Mouse (Mus musculus) embryonic facial prominence, embryonic 14.5 days (tissue): ENCODE measurements at regions not wholly inside any gene's neighbourhood (a gene's known extent, or its start where the extent isn't known, plus 50 kb on each side); places are given as distances from the start of the nearest gene placed in this dataset.

Experiments
- ATAC-seq: fragments of 200-750 bp; cut with Nextera tagmentation; 2 replicates; pipeline ENCODE4 v1.8.0; 2017; ENCODE audit warnings: low read depth, moderate number of reproducible peaks, moderate TSS enrichment
- DNase-seq: peaks from one replicate; pipeline ENCODE4 v3.0.0-alpha.2; 2015; ENCODE audit warnings: low spot score
- H3K27ac ChIP-seq: fragments of 300-500 bp; sonication (generic); replicated peaks from 2 replicates; pipeline ENCODE4 v1.5.1; 2014; ENCODE audit warnings: low read depth, mild to moderate bottlenecking, low read length, moderate library complexity
- H3K27me3 ChIP-seq: fragments of 300-500 bp; sonication (generic); replicated peaks from 2 replicates; pipeline ENCODE4 v1.6.1; 2014; ENCODE audit warnings: low read length; ENCODE audit not compliant: control insufficient read depth, insufficient read depth
- H3K36me3 ChIP-seq: fragments of 300-500 bp; sonication (generic); 2 replicates; pipeline ENCODE4 v1.6.1; 2014; ENCODE audit warnings: low read length, mixed read lengths; ENCODE audit not compliant: control insufficient read depth, insufficient read depth
- H3K4me1 ChIP-seq: fragments of 300-500 bp; sonication (generic); 2 replicates; pipeline ENCODE4 v1.6.1; 2014; ENCODE audit warnings: antibody characterized with exemption, low read length; ENCODE audit not compliant: control insufficient read depth, insufficient read depth
- H3K4me2 ChIP-seq: fragments of 300-500 bp; sonication (generic); 2 replicates; pipeline ENCODE4 v1.6.1; 2014; ENCODE audit warnings: low read depth, mild to moderate bottlenecking, low read length, moderate library complexity, mixed read lengths
- H3K4me3 ChIP-seq: fragments of 300-500 bp; sonication (generic); 2 replicates; pipeline ENCODE4 v1.5.1; 2014; ENCODE audit warnings: low read depth, mild to moderate bottlenecking, low read length
- H3K9ac ChIP-seq: fragments of 300-500 bp; sonication (generic); 2 replicates; pipeline ENCODE4 v1.6.1; 2014; ENCODE audit warnings: low read depth, mild to moderate bottlenecking, low read length, moderate library complexity, mixed read lengths
- H3K9me3 ChIP-seq: fragments of 300-500 bp; sonication (generic); 2 replicates; pipeline ENCODE4 v1.6.1; 2016; ENCODE audit warnings: low read length; ENCODE audit not compliant: control insufficient read depth
- WGBS: fragments of 180-500 bp; shearing (Covaris S2); extraction: QIAGEN DNeasy Blood & Tissue Kit; methylation state at CpG from one replicate; pipeline ENCODE4 v1.1.7; 2014; 5-methylcytosine and 5-hydroxymethylcytosine counted together

GRCm38 (mm10) chr15:23600445-23600844 is 1051.6 kb downstream of the Cdh18 start:
- no peak overlapping the region for H3K4me2 ChIP-seq
- no peak for ATAC-seq
- 74% methylated on average over 2 of the region's 2 CpGs for WGBS
- H3K27me3 ChIP-seq: no peaks in the 10 kb centered on the region
- no peak overlapping the region for H3K9ac ChIP-seq
- no peak overlapping the region for H3K27ac ChIP-seq
- H3K4me3 ChIP-seq: no peak overlapping the region
- H3K36me3 ChIP-seq: no peaks in the 10 kb centered on the region
- DNase-seq: no peak
- no peaks in the 10 kb centered on the region for H3K9me3 ChIP-seq
- H3K4me1 ChIP-seq: no peaks in the 10 kb centered on the region
